Mouse (Mus musculus): ENCODE data around the gene Mapkapk5. TPM values are rescaled to one million over a fixed set of nuclear protein-coding genes. Genes with fewer than 3 reads are reported as not detected.

The Mapkapk5 gene
- 10 to 100 TPM; 59.5 to 85.2 (median 79.4) TPM for total RNA-seq (2022)

DNA sequence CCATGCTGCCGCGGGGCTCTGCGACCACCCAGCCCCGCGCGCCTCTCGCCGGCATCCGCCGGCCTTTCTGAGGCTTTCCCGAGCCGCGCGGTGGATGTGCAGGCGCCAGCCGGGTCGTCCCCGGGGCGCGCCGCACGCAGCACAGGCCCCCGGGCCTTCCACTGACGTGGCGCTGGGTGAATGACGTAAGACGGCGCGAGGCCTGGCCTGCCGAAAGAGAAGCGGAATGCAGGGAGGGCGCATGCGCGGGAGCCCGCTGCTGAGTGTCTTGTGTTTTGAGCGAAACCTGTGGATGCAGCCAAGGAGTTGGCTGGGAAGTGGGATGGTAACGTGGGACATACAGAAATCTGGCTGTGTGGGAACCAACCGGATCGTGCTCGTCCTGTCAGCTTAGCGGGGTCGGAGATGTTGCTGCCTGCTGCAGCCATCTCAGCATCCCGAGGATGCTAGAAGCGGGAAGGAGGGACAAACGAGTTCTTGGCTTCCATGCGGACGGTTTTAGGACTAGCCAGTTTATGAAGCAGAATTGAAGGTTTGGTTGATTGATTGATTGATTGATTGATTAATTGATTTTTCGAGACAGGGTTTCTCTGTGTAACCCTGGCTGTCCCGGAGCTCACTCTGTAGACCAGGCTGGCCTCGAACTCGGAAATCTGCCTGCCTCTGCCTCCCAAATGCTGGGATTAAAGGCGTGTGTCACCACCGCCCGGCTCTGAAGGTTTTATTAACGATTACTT, at the start of gene Mapkapk5:
TSS of gene Mapkapk5 (minus strand) at position 113 of the 737 bp plus-strand sequence.
- peak; percentile 93 for DNase-seq

DNA sequence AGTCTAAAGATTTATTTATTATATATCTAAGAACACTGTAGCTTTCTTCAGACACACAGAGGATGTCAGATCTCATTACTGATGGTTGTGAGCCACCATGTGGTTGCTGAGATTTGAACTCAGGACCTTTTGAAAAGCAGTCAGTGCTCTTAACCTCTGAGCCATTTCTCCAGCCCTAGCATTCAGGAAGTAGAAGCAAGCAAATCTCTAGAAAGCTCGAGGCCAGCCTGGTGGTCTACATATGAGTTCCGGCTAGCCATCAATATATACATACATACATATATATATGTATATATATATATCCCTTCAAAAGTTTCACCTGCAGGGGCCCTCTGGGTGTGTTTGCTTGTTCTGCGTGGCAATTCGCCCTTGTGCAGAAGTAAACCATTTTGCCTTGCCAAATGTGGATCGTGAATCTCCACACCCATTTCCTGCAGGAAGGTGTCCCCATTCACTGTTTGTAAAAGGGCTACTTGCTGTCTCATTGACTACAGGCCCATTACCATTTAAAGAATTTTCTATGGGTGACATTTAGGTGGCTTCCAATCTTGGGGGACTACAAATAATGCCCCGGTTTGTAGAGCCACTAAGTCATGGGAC, 49.1 kb upstream of the Mapkapk5 start:
- DNase-seq: no peak

DNA sequence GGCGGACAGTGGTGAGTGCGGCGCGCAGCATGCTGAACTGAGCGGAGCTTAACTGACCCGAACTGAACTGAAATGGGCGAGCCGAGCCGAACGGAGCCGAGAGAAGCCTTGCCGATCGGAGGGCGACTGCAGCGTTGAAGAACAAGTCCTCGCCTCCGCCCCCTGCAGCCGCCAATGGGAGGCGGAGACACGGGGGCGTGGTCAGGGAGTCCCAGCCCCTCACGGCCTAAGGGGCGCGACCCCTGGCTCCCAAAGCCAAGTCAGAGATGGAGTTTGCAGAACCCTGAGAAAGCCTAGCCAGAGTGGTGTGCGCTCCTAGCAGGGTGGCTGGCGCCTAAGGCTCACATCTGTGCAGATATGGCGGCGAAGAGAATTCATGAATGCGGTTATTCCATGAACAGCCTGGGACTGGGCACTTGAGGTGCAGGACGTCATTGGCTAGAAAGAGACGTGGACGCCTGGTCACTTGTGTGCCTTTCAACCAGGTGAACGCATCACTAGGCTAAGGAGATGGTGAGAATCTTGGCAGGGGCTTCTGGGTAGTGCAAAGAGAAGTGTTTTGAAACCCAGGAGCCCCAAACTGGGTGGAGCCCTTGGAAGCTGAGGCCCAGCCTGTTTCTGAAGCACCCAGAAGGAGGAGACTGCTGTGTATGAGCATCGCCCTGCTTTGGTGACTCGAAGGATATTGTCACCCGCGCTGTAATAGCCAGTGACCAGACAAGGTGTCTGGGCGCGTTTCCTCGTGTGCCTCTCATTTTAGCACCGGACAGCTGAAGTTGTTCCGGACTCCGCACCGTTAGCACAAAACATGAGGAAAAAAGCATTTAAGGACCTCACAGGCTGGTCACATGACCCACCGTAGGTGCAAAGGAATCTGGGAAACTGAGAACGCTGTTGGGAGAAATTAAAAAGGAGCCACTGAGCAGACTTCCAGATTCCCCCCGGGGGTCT, 48.0 kb upstream of the Mapkapk5 start, which contains the start of gene Aldh2:
TSS of gene Aldh2 (minus strand) at position 374 of the 951 bp plus-strand sequence.
- peak; percentile 87 for DNase-seq

DNA sequence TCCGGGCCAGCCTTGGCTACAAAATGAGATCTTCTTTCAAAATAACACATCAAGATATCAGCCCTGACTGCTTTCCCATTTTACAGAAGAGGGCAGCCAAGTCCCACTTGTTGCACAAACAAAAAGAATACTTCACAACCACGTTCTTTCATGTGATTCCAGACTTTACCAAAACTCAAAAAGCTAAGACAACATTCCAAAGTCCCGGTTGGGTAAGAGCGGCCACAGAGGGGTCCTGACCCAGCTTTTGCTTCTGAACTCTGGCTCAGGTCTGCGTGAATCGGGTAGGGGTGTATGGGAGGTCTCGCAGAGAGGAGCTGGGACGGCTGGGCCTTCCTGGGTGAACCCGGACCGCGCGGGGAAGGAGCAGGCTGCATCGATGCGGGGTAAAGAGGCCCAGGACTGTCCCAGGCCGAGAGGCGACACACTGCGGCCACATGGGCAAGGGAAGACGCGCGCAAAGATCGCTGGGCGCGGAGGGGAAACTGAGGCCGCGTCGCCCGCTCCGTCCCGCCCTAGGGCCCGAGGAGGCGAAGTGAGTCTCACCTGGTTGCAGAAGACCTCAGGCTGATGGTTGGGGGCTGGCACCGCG, 47.2 kb upstream of the Mapkapk5 start:
- no peak for DNase-seq

DNA sequence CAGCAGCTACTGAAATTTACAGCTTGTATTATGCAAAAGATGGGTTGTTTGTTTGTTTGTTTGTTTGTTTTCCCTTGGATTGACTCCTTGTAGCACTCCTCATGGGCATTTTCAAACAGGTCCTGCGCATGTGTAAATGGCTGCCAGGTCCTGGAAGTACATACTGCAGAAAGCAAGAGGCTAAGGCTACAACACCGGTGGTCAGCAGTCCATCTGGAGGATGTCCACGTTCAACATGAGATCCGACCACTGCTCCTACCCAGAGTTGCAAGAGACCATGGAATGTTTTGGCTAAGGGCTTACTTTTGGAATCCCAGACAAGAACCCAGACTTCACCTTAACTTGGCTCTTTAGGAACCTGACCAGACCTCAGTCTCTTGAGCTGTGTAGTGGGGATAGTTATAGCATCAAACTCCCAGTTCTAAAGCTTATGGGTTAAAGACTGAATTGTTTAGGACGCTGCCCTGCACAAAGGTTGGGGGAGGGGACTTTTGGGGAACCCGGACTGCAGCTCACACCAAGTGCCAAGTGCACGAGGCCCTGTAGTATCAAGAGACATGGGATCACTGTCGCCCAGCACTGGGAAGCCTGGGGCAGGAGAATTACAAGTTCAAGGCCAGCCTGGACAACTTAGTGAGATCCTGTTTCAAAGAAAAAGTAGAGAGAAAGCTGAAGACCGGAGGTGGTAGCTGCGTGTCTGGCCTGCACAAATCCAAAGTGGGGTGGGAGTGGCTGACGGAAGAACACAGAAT, 46.5 kb upstream of the Mapkapk5 start:
- no peak for DNase-seq

DNA sequence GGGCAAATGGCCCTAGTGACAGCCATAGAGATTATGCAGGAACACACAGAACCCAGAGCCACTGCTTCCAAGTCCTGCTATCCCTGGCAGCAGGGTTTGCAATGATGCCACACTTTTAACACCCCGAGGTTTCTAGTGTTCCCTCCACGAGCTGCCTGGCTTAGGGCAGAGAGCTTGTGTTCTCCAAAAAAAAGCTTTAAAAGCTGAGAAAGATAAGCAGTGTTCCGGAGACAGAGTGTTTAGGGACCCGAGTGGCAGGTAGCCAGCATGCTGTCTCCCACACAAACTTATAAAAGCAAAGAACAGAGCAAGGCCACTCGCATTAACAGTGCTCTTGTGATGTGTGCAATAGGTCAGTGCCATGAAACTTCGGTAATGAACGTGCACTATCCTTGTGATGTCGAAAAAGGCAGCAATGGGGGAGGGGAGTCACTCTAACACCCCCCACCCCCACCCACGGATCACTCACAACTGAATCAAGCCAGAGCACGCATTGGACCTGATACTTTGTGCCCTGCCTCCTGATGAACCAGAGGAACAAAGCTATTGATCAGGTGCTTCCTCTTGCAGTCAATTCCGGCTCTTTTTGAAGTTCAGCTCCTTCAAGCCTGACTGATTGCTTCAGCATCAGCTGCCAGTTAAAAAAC, 45.8 kb upstream of the Mapkapk5 start:
- DNase-seq: peak; percentile 55

DNA sequence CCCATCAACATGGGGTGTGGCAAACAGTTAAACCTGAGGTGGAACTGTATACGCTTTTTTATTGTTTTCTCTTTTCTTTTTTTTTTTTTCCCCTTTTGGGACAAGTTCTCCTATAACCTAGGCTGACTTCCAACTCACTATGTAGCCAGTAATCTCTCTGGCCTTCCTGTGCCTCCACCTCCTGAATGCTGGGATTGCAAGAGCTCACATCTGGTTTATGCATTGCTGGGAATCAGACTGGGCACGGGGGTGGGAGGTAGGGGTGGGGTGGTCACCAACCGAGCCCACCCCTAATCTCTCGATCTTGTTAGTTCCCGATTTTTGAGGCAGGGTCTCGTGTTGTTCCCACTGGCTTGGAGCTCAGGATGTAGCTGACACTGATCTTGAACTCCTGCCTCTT, 44.2 kb upstream of the Mapkapk5 start:
- no peak for DNase-seq

DNA sequence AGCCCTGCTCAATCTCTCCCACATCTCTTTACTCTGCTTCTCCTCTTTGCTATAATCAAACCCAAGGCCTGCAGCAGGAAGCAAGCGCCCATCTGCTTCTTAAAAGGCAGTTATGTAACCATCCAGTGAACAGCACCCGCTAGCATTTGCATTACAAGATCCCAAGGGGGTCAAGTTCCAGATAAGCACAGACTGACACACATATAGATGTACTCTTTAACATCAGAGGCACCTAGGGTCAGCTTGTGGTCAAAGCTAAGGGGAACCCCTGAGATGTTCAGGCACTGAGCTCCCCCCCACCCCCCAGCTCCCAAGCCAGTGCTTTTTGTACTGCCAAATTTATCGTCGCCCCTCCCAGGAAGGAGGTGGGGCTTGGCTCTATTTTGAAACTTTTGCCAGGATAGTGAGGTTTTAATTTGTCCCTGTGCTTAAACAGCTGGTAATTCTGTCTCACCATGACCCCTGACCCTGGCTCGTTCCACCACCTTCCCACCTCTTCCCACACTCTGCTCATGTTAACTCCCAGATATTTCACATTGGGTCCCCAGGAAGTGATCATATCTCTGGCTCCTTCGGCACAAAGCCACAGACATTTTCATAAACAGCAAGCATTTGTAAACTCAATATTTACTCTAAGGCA, 40.8 kb upstream of the Mapkapk5 start:
- DNase-seq: no peak

DNA sequence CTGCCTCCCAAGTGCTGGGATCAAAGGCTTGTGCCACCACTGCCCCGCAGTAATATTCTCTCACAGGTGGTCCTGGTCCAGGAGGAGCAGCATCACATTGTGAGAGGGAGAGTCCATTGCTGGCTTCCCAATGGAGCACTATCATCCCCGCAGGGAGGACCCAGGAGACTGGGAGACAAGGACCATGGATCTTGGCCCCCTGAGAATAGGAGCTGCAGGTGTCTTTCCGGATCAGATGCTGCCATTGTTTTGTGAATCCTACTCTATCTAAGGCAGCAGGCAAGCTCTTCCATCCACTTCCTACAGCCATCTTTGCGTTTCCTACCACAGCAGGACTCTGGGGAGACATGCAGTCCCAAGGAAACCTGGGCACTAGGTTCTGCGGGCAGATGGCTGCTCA, 40.0 kb upstream of the Mapkapk5 start:
- no peak for DNase-seq

DNA sequence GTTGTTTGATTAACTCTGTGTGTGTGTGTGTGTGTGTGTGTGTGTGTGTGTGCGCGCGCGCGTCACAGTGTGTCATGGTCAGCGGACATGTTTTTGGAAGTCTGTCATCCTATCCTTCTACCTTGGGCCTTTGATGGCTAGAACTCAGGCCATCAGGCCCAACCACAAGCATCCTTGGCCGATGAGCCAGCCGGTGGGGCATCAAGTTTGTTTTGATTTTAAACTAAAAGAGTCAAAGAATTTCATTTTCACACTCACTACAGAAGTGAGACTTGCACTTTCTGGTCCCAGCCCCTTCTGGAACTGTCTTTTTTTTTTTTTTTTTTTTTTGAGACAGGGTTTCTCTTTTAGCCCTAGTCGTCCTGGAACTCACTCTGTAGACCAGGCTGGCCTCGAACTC, 39.3 kb upstream of the Mapkapk5 start:
- no peak for DNase-seq

DNA sequence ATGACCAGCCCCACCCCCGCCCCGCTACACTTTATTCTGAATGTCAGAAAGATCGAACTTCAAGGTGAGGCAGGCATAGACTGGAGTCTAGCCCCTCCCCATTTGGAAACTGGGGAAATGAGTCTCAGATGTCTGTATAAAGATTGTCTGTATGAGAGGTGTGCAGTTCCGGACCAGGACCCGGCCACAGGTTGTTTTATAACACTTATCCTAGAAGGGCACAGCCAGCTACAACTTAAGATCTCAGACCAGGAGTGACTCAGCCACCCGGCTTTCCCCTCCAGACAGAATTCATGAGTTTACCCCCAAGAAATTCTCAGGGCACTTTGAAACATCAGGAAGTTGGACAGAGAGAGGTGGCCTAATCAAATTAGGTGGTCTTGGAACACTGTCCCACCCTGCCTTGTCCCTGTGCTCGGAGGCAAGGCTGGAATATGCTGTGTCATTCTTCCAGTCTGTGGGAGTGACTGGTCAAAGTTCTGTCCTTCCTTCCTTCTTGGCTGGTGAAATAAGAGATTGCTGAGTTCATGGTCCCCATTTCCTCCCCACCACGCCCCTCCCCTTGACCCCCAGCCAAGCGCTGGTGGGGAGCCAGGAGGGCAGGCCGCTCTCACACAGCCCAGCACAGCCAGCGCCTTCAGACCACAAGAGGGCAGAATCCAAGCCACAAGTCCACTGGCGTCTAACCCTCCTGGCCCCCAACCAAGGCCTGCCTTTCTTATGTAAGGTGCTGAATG, 38.2 kb upstream of the Mapkapk5 start:
- peak; percentile 98 for DNase-seq

DNA sequence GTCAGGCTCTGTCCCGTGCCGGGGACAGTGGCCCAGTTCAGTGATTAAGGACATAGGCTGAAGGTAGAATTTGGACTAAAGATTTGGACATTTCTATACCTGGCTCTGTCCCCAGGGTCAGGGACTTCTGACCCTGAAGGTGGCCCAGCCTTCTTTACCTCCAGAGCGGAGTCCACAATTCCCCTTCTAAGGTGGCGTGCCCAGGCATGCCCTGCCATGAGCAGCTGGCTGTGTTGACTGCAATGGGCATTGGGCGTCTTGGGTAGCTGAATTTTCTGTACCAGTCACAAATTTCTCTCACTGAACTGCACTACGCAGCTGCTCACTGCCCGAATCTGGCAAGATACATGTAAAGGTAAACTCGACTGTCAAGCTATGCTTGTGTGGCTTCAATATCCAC, 36.2 kb upstream of the Mapkapk5 start:
- DNase-seq: no peak

DNA sequence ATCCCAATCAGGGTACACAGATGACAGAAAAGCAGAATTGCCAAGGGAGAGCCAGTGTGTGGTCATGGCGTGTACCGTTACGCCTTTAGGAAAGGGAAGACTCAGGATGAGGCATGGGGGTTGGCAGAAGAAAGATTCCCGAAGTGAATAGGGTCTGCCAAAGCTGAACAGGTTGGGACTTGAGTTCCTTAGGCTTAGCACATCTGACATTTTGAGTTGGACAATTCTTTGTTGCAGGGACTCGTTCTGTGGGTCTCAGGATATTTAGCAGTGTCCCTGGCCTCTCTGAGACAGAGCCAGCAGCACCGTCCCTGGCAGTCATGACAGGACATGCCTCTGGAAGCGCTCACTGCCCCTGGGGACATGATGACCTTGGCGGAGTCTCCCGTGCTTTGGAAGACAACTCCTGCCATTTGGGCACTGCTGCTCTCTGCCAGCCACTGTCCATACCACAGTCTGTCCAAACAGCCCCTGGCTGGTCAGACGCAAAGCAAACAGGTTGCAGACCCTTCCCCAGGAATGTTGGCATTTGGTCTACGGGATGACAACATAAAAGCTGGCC, 31.3 kb upstream of the Mapkapk5 start:
- peak; percentile 87 for DNase-seq

DNA sequence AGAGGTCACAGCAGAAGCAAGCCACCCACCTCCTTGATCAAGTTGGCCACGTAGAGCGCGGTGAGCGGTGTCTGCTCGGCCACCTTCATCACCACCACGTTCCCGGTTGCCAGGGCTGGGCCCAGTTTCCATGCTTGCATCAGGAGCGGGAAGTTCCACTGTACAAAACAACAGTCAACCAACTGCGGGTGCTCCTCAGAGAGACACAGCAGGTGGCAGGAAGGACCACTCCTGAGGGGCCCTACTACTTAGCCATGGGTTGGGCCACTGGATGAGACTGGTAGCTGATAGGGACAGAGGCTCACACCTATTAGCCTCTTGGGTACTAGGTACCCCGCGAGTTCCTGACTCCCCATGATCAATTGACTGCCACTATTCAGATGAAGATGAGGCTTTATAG, 30.2 kb upstream of the Mapkapk5 start:
- no peak for DNase-seq

DNA sequence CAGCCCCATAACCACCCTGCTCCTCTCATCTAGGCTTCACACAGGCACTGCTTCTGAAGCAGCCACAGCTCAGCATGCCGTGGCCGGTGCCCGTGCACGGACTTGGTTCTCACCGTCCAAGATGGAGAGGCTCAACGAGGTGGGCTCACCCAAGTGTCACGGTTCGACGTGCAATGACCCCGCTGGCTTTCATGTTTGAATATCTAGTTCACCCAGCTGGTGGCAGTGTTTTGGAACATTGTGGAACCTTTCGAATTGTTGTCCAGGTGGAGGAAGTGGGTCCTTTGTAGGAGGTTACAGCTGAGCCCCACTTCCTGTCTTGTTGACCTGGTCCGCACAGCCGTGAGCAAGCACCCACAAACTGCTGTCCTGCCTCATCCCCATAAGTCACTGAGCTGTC, 28.4 kb upstream of the Mapkapk5 start:
- DNase-seq: no peak

DNA sequence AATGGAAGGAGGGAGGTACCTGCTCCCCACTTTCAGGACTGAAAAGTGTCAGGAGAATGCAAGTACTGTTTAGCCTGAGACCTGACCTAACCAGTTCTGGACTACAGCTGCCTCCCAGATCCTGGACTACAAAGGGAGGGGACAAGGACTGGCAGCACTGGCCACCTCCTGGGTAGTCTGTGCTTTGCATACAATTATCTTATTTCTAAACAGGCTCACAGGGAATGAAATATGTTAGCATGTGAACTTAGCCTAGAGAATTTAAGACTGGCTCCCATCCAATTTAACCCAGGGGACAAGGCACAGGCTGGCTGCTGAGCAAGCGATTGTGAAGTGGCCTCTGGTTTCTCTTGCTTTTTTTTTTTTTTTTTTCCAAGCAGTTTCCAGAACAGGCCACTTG, 25.1 kb upstream of the Mapkapk5 start:
- DNase-seq: no peak

DNA sequence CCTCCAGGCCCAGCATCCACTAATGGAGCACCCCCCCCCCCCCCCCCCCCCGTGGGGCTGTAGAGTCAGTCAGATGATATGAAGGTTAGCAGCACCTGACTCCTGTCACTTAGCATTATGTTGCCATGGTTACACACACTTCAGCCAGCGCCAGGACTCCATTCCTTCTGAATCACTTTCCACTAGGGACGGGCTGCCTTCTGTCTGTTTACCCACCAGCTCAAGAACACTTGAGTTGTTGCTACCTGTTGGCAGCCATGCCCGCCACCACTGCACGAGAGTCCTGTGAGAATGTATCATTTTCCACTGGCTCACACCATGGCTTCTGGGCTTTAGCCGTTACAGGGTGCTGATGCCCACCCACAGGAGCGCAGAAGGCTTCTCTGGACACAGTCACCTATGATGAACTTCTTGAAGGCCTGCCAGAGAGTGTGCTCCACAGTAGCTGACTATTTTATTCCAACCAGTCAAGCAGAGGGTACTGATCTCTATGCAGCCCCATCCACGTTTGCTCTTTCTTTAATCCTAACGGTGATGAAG, 24.2 kb upstream of the Mapkapk5 start:
- DNase-seq: no peak

DNA sequence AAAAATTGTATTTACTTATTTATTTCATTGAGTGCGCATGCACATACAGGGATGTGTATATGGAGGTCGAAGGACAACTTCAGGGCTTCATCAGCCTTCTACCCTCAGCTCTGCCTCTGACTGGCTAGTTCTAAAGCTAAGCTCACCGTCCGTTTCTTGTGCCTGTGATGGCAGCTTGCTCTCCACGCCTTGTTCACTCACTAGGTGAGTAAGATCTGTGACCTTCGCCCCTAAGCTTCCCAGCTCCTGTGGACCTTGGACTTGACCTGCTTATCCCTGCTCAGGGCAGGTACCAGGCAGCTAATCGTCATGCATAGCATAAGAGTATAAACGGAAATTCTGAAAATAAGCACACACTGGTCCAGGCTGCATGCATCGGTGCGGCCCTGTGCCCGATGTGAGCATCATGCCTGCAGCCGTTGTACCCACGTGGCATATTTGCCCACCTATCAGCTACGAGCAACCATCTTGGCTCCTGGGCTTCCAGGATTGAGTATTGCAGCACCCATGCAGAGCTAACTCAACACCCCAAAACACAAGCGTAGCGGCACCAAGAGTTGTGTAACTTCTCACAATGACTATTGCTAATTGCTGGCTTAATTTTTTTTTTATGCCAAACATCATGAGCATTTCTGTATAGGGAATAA, 20.5 kb upstream of the Mapkapk5 start:
- no peak for DNase-seq

DNA sequence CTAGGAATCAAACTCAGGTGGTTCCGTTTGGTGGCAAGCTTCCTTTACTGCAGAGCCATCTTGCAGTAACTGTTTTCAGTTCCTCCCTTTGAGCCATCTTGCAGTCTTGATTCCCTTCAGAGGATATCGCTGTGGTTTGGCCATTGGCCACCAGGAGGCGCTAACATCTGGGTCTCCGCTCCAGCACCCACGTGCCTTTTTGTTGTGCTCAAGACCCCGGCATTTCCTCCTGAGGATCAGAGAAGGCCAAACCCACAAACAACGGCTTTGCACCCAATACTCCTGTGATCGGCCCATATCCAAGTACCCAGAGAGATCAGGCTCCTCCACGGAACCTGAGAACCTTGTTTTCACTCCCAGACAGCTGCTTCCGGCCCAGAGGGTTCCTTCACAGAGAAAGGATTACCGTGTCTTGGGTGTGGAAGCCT, 18.8 kb upstream of the Mapkapk5 start:
- DNase-seq: peak; percentile 78
